Mouse (Mus musculus): ENCODE data around the gene Erlec1.

- TF ChIP-seq CTCF (IDR thresholded peaks at IDR 0.05; ENCODE audit: low read depth, low read length) (no peak), POLR2AphosphoS5 (IDR thresholded peaks at IDR 0.05; ENCODE audit: insufficient replicate concordance, low read depth, low read length) (no peak), TAL1 (conservative IDR thresholded peaks at IDR 0.05; ENCODE audit: low read depth, low read length) (no peak), GATA2 (IDR thresholded peaks at IDR 0.05; ENCODE audit: borderline replicate concordance, low read depth, low read length) (no peak), GATA1 (IDR thresholded peaks at IDR 0.05; ENCODE audit: borderline replicate concordance, low read length) (no peak)
Observed at GRCm38 (mm10) chr11:30899312-30899711, 54.8 kb downstream of the Erlec1 start.

Measured in G1E (cell line).